Comparison of ENCODE assay signal across 20 mouse cellular contexts in the genomic region with DNA sequence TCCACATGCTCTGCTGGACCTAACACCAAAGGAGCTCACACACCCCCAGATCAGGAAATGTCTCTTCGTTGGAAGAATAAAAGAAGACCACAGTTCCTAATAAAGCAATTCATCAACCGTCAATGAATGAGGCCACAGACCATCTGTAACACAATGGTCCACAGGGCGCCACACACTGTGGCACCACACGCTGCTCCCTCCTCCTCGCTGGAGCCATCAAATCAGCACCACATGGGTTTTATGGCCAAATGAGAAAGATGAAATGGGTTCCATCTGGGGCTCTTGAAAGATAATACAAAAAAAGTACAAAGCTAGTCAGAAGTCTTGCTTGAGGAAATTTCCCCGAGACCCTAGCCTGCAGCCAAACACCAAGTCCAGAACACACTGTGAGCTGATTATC. TPM values are rescaled to one million over a fixed set of nuclear protein-coding genes. Genes with fewer than 3 reads are reported as not detected.
DNase-seq lines count a peak whose midpoint lies in the region; ATAC-seq lines count a peak whose summit lies in the region.
"Had no signal": no experiment of that assay in that cellular context is flagged by ENCODE, and none has a peak within 500 bp of the region (broad histone marks: within the 10 kb centered on the region; RNA-seq: fewer than 3 reads in every experiment).

No protein-coding gene starts in this region.

- H3K27ac ChIP-seq in hindbrain, embryonic 11.5 days (ENCODE audit: low read depth, low read length) = no peak overlapping the region
- no peak overlapping the region for H3K27ac ChIP-seq in hindbrain, embryonic 14.5 days
- peak overlapping the region; percentile 72 for H3K27ac ChIP-seq in embryonic facial prominence, embryonic 13.5 days
- H3K27ac ChIP-seq in limb, embryonic 13.5 days = no peak overlapping the region
- H3K27ac ChIP-seq in forebrain, embryonic 11.5 days (ENCODE audit: low read depth, low read length) = no peak overlapping the region
- H3K27ac ChIP-seq: heart, embryonic 10.5 days; stomach, embryonic 15.5 days had no signal

- H3K9me3 ChIP-seq in hindbrain, embryonic 11.5 days (ENCODE audit: control insufficient read depth, low read length) = no peaks in the 10 kb centered on the region
- H3K9me3 ChIP-seq in hindbrain, embryonic 14.5 days (ENCODE audit: control insufficient read depth, low read length) = no peaks in the 10 kb centered on the region
- no peaks in the 10 kb centered on the region for H3K9me3 ChIP-seq in embryonic facial prominence, embryonic 13.5 days
- no peaks in the 10 kb centered on the region for H3K9me3 ChIP-seq in limb, embryonic 13.5 days
- H3K9me3 ChIP-seq in forebrain, embryonic 11.5 days (ENCODE audit: control insufficient read depth, low read length) = no peaks in the 10 kb centered on the region
- H3K9me3 ChIP-seq: heart, embryonic 10.5 days; megakaryocyte, embryonic 14.5 days; stomach, embryonic 15.5 days had no signal

- H3K36me3 ChIP-seq in hindbrain, embryonic 11.5 days (ENCODE audit: control insufficient read depth, insufficient read depth, low read length) = no peaks in the 10 kb centered on the region
- no peaks in the 10 kb centered on the region for H3K36me3 ChIP-seq in hindbrain, embryonic 14.5 days (replicated peaks; ENCODE audit: control insufficient read depth, insufficient read depth)
- peaks cover 3% of the 10 kb centered on the region for H3K36me3 ChIP-seq in embryonic facial prominence, embryonic 13.5 days
- H3K36me3 ChIP-seq in limb, embryonic 13.5 days = no peaks in the 10 kb centered on the region
- H3K36me3 ChIP-seq in forebrain, embryonic 11.5 days (ENCODE audit: control insufficient read depth, insufficient read depth, low read length) = no peaks in the 10 kb centered on the region
- H3K36me3 ChIP-seq: stomach, embryonic 15.5 days had no signal

- H3K9ac ChIP-seq in hindbrain, embryonic 11.5 days (ENCODE audit: low read depth, low read length) = no peak overlapping the region
- H3K9ac ChIP-seq in hindbrain, embryonic 14.5 days = no peak overlapping the region
- H3K9ac ChIP-seq in embryonic facial prominence, embryonic 13.5 days = no peak overlapping the region
- no peak overlapping the region for H3K9ac ChIP-seq in limb, embryonic 13.5 days
- H3K9ac ChIP-seq in forebrain, embryonic 11.5 days (ENCODE audit: low read length) = no peak overlapping the region
- H3K9ac ChIP-seq: forebrain, postnatal 0 days; stomach, embryonic 15.5 days had no signal

- no peaks in the 10 kb centered on the region for H3K27me3 ChIP-seq in hindbrain, embryonic 11.5 days (ENCODE audit: control insufficient read depth, insufficient read depth, low read length)
- H3K27me3 ChIP-seq in hindbrain, embryonic 14.5 days (ENCODE audit: control insufficient read depth, insufficient read depth, low read length) = no peaks in the 10 kb centered on the region
- H3K27me3 ChIP-seq in embryonic facial prominence, embryonic 13.5 days = no peaks in the 10 kb centered on the region
- H3K27me3 ChIP-seq in limb, embryonic 13.5 days = no peaks in the 10 kb centered on the region
- H3K27me3 ChIP-seq in forebrain, embryonic 11.5 days (ENCODE audit: control insufficient read depth, insufficient read depth, low read length) = no peaks in the 10 kb centered on the region
- H3K27me3 ChIP-seq: CH12.LX; megakaryocyte, embryonic 14.5 days; stomach, embryonic 15.5 days had no signal

- WGBS in hindbrain, embryonic 11.5 days = 17% methylated on average over 6 of the region's 6 CpGs
- 21% methylated on average over 6 of the region's 6 CpGs for WGBS in hindbrain, embryonic 14.5 days
- 36% methylated on average over 6 of the region's 6 CpGs for WGBS in embryonic facial prominence, embryonic 13.5 days
- WGBS in limb, embryonic 13.5 days = 20% methylated on average over 6 of the region's 6 CpGs
- WGBS in forebrain, embryonic 11.5 days = 44% methylated on average over 6 of the region's 6 CpGs

- peak; percentile 32 for DNase-seq in hindbrain, embryonic 11.5 days (ENCODE audit: low spot score)
- DNase-seq in hindbrain, embryonic 14.5 days (ENCODE audit: low spot score) = no peak
- DNase-seq in embryo, embryonic 10.5 days (ENCODE audit: low spot score) = peak; percentile 64
- no peak for DNase-seq in yolk sac, embryonic 10.5 days (ENCODE audit: low spot score)
- DNase-seq in T-cell, adult 2 months (ENCODE audit: low spot score) = no peak
- no peak for DNase-seq in forebrain, embryonic 11.5 days (ENCODE audit: low spot score)
- DNase-seq: cerebellum, adult 2 months; forebrain, postnatal 0 days; heart, postnatal 10 days; kidney, adult 2 months; kidney, postnatal 14 days; lung, postnatal 14 days; right cerebral cortex, postnatal 14 days; thymus, adult 18-20 months had no signal

- H3K4me3 ChIP-seq in hindbrain, embryonic 11.5 days (ENCODE audit: low read depth, low read length) = no peak overlapping the region
- H3K4me3 ChIP-seq in hindbrain, embryonic 14.5 days (replicated peaks; ENCODE audit: low read length) = no peak overlapping the region
- H3K4me3 ChIP-seq in embryonic facial prominence, embryonic 13.5 days = no peak overlapping the region
- H3K4me3 ChIP-seq in limb, embryonic 13.5 days = no peak overlapping the region
- H3K4me3 ChIP-seq in forebrain, embryonic 11.5 days (ENCODE audit: low read depth, low read length) = no peak overlapping the region
- H3K4me3 ChIP-seq: heart, embryonic 10.5 days; megakaryocyte, embryonic 14.5 days; stomach, embryonic 15.5 days had no signal

- H3K4me2 ChIP-seq in hindbrain, embryonic 11.5 days (replicated peaks; ENCODE audit: low read depth, low read length) = no peak overlapping the region
- H3K4me2 ChIP-seq in hindbrain, embryonic 14.5 days (replicated peaks) = no peak overlapping the region
- peak overlapping the region; percentile 76 for H3K4me2 ChIP-seq in embryonic facial prominence, embryonic 13.5 days
- H3K4me2 ChIP-seq in limb, embryonic 13.5 days (replicated peaks) = peak overlapping the region; percentile 23; the same call in 1 of the 2 replicates
- no peak overlapping the region for H3K4me2 ChIP-seq in forebrain, embryonic 11.5 days (ENCODE audit: low read depth, low read length, severe bottlenecking)
- H3K4me2 ChIP-seq: stomach, embryonic 15.5 days had no signal

- peak; percentile 46; the same call in 1 of the 2 replicates for ATAC-seq in hindbrain, embryonic 11.5 days (ENCODE audit: low FRiP score)
- ATAC-seq in hindbrain, embryonic 14.5 days (ENCODE audit: low FRiP score) = no peak
- ATAC-seq in embryonic facial prominence, embryonic 13.5 days (ENCODE audit: insufficient number of reproducible peaks, insufficient read depth, low FRiP score, low TSS enrichment, low read depth) = no peak
- ATAC-seq in limb, embryonic 13.5 days (ENCODE audit: low FRiP score, low read depth) = no peak
- no peak for ATAC-seq in forebrain, embryonic 11.5 days (replicated peaks; ENCODE audit: low FRiP score)
- ATAC-seq: forebrain, postnatal 0 days had no signal

- peaks cover 8% of the 10 kb centered on the region for H3K4me1 ChIP-seq in hindbrain, embryonic 11.5 days (replicated peaks; ENCODE audit: control insufficient read depth, insufficient read depth, low read length)
- H3K4me1 ChIP-seq in hindbrain, embryonic 14.5 days (replicated peaks; ENCODE audit: control insufficient read depth, insufficient read depth, low read length) = no peaks in the 10 kb centered on the region
- peaks cover 68% of the 10 kb centered on the region for H3K4me1 ChIP-seq in embryonic facial prominence, embryonic 13.5 days
- H3K4me1 ChIP-seq in limb, embryonic 13.5 days = peaks cover 56% of the 10 kb centered on the region
- peaks cover 2% of the 10 kb centered on the region; the same call in 1 of the 2 replicates for H3K4me1 ChIP-seq in forebrain, embryonic 11.5 days (replicated peaks; ENCODE audit: control insufficient read depth, insufficient read depth, low read length)
- H3K4me1 ChIP-seq: megakaryocyte, embryonic 14.5 days; stomach, embryonic 15.5 days had no signal

RNA-seq across cellular contexts. Expression of a gene that starts 6.9 kb away (rescaled TPM):
- polyA plus RNA-seq in hindbrain, embryonic 11.5 days (2014; fragmentation: Nextera tagmentation; extraction: Ambion mirVana) = 5.3 and 6.4 TPM in 2 replicates
- 3.4 and 3.8 TPM in 2 replicates for polyA plus RNA-seq in hindbrain, embryonic 14.5 days (2014; fragmentation: Nextera tagmentation; extraction: Ambion mirVana)
- 23.2 and 24.9 TPM in 2 replicates for polyA plus RNA-seq in embryonic facial prominence, embryonic 13.5 days (2015; fragmentation: Nextera tagmentation; extraction: Ambion mirVana)
- 5.5 and 6.2 TPM in 2 replicates for polyA plus RNA-seq in limb, embryonic 13.5 days (2015; fragmentation: Nextera tagmentation; extraction: Ambion mirVana)
- 5.0 and 5.5 TPM in 2 replicates for polyA plus RNA-seq in forebrain, embryonic 11.5 days (2014; fragmentation: Nextera tagmentation; extraction: Ambion mirVana)

Comparison
In these comparisons a context has a peak if more than half of its experiments do, and no peak if none do; other contexts are left out.
1. DNase-seq: peak in hindbrain, embryonic 11.5 days (single experiment) and embryo, embryonic 10.5 days (single experiment); none in hindbrain, embryonic 14.5 days (single experiment), yolk sac, embryonic 10.5 days (single experiment), T-cell, adult 2 months (single experiment) and forebrain, embryonic 11.5 days (single experiment).
2. H3K4me2 ChIP-seq: peak in embryonic facial prominence, embryonic 13.5 days (single experiment) and limb, embryonic 13.5 days (single experiment); none in hindbrain, embryonic 11.5 days (single experiment), hindbrain, embryonic 14.5 days (single experiment) and forebrain, embryonic 11.5 days (single experiment).